Mouse (Mus musculus) stomach, postnatal 0 days (tissue): ENCODE measurements around the gene Mettl7a1.

ENCODE experiments used
- CTCF ChIP-seq: IDR thresholded peaks from 2 replicates; pipeline ENCODE4 v1.5.1; 2016; ENCODE audit warnings: antibody characterized with exemption, low read depth, mild to moderate bottlenecking, moderate library complexity
- EP300 ChIP-seq: optimal IDR thresholded peaks from 2 replicates; pipeline ENCODE3; 2016; ENCODE audit warnings: antibody characterized with exemption

GRCm38 (mm10) chr15:100274790-100275559, 29.0 kb upstream of the Mettl7a1 start:
- TF ChIP-seq CTCF (no peak), EP300 (no peak)
